Mouse (Mus musculus) intestine, embryonic 15.5 days (tissue): ENCODE data around the gene Hes6. TPM values are rescaled to one million over a fixed set of nuclear protein-coding genes. Genes with fewer than 3 reads are reported as not detected.

Experiments used
- ATAC-seq: fragments of 200-750 bp; cut with Nextera tagmentation; 2 replicates; pipeline ENCODE4 v1.8.0; 2017; ENCODE audit warnings: moderate TSS enrichment, moderate library complexity
- H3K27ac ChIP-seq: fragments of 300-500 bp; sonication (generic); 2 replicates; pipeline ENCODE4 v1.5.1; 2015; ENCODE audit warnings: mild to moderate bottlenecking, inconsistent platforms
- H3K27me3 ChIP-seq: fragments of 300-500 bp; sonication (generic); replicated peaks from 2 replicates; pipeline ENCODE4 v1.6.1; 2015; ENCODE audit warnings: inconsistent platforms
- H3K36me3 ChIP-seq: fragments of 300-500 bp; sonication (generic); 2 replicates; pipeline ENCODE4 v1.6.1; 2015; ENCODE audit warnings: inconsistent platforms
- H3K4me1 ChIP-seq: fragments of 300-500 bp; sonication (generic); replicated peaks from 2 replicates; pipeline ENCODE4 v1.6.1; 2015; ENCODE audit warnings: inconsistent platforms
- H3K4me2 ChIP-seq: fragments of 300-500 bp; sonication (generic); replicated peaks from 2 replicates; pipeline ENCODE4 v1.6.1; 2015; ENCODE audit warnings: mild to moderate bottlenecking, inconsistent platforms
- H3K4me3 ChIP-seq: fragments of 300-500 bp; sonication (generic); replicated peaks from 2 replicates; pipeline ENCODE4 v1.5.1; 2015; ENCODE audit warnings: inconsistent platforms
- H3K9ac ChIP-seq: fragments of 300-500 bp; sonication (generic); 2 replicates; pipeline ENCODE4 v1.6.1; 2015; ENCODE audit warnings: inconsistent platforms
- H3K9me3 ChIP-seq: fragments of 300-500 bp; sonication (generic); 2 replicates; pipeline ENCODE4 v1.6.1; 2016; ENCODE audit warnings: inconsistent platforms
- WGBS: fragments of 180-500 bp; shearing (Covaris S2); methylation state at CpG from one replicate; pipeline ENCODE4 v1.1.7; 2015; 5-methylcytosine and 5-hydroxymethylcytosine counted together
- polyA plus RNA-seq: library from polyadenylated mRNA; unstranded; fragments of >200 nt; fragmentation: Nextera tagmentation; extraction: Ambion mirVana; gene quantifications from 2 replicates; pipeline ENCODE4 v1.2.1, GENCODE M21; 2015

Gene Hes6
- polyA plus RNA-seq, 1 experiment from 2014 or later, result 94.0 TPM

GRCm38 (mm10) chr1:91381091-91381471 is 32.8 kb downstream of the Hes6 start:
- no peaks in the 10 kb centered on the region for H3K9me3 ChIP-seq
- WGBS, result 89% methylated on average over 4 of the region's 4 CpGs
- H3K4me2 ChIP-seq, result no peak overlapping the region
- 0 out of 2 replicates have a peak, but pooled peaks have one; percentile 40 for ATAC-seq
- no peak overlapping the region for H3K4me3 ChIP-seq
- no peaks in the 10 kb centered on the region for H3K4me1 ChIP-seq
- no peak overlapping the region for H3K9ac ChIP-seq
- peaks cover 62% of the 10 kb centered on the region for H3K36me3 ChIP-seq
- no peak overlapping the region for H3K27ac ChIP-seq
- H3K27me3 ChIP-seq, result no peaks in the 10 kb centered on the region

GRCm38 (mm10) chr1:91380453-91381090 is 33.3 kb downstream of the Hes6 start:
- Histone ChIP-seq H3K36me3 (peaks cover 67% of the 10 kb centered on the region), H3K27me3 (no peaks in the 10 kb centered on the region), H3K4me1 (no peaks in the 10 kb centered on the region), H3K27ac (no peak overlapping the region), H3K9ac (no peak overlapping the region), H3K4me3 (no peak overlapping the region), H3K9me3 (no peaks in the 10 kb centered on the region), H3K4me2 (no peak overlapping the region)
- WGBS, result 59% methylated on average over 7 of the region's 7 CpGs
- ATAC-seq, result peak; percentile 77

- WGBS, result 90% methylated on average over 6 of the region's 6 CpGs
- no peak overlapping the region for H3K4me2 ChIP-seq
- no peak overlapping the region for H3K4me3 ChIP-seq
- H3K36me3 ChIP-seq, result peaks cover 64% of the 10 kb centered on the region
- no peak overlapping the region for H3K9ac ChIP-seq
- no peaks in the 10 kb centered on the region for H3K27me3 ChIP-seq
- ATAC-seq, result no peak
- H3K27ac ChIP-seq, result no peak overlapping the region
- no peaks in the 10 kb centered on the region for H3K9me3 ChIP-seq
- peaks cover 14% of the 10 kb centered on the region for H3K4me1 ChIP-seq
Observed at GRCm38 (mm10) chr1:91373414-91373835, 40.4 kb downstream of the Hes6 start.

- Histone ChIP-seq H3K4me2 (peak overlapping the region; percentile 15), H3K4me3 (no peak overlapping the region), H3K9me3 (no peaks in the 10 kb centered on the region), H3K9ac (no peak overlapping the region), H3K27ac (peak overlapping the region; percentile 73), H3K4me1 (peaks cover 20% of the 10 kb centered on the region), H3K27me3 (no peaks in the 10 kb centered on the region), H3K36me3 (peaks cover 33% of the 10 kb centered on the region)
- ATAC-seq, result no peak
- WGBS, result 81% methylated on average over 23 of the region's 23 CpGs
Observed at GRCm38 (mm10) chr1:91370055-91370454, 43.8 kb downstream of the Hes6 start.

GRCm38 (mm10) chr1:91369408-91369807 is 44.4 kb downstream of the Hes6 start:
- no peak overlapping the region for H3K9ac ChIP-seq
- H3K27ac ChIP-seq, result peak overlapping the region; percentile 73
- H3K9me3 ChIP-seq, result no peaks in the 10 kb centered on the region
- H3K4me3 ChIP-seq, result no peak overlapping the region
- H3K4me2 ChIP-seq, result peak overlapping the region; percentile 15; the same call in 1 of the 2 replicates
- H3K36me3 ChIP-seq, result peaks cover 26% of the 10 kb centered on the region
- peak; percentile 79 for ATAC-seq
- H3K4me1 ChIP-seq, result peaks cover 20% of the 10 kb centered on the region
- 48% methylated on average over 4 of the region's 4 CpGs for WGBS
- H3K27me3 ChIP-seq, result no peaks in the 10 kb centered on the region

- H3K36me3 ChIP-seq, result peaks cover 15% of the 10 kb centered on the region
- peaks cover 20% of the 10 kb centered on the region for H3K4me1 ChIP-seq
- no peak overlapping the region for H3K9ac ChIP-seq
- no peak overlapping the region for H3K27ac ChIP-seq
- H3K4me3 ChIP-seq, result peak overlapping the region; percentile 59
- no peaks in the 10 kb centered on the region for H3K9me3 ChIP-seq
- H3K27me3 ChIP-seq, result no peaks in the 10 kb centered on the region
- ATAC-seq, result no peak
- 94% methylated on average over 3 of the region's 3 CpGs for WGBS
- peak overlapping the region; percentile 97 for H3K4me2 ChIP-seq
Observed at GRCm38 (mm10) chr1:91367295-91367694, 46.5 kb downstream of the Hes6 start.

- Histone ChIP-seq H3K36me3 (peaks cover 6% of the 10 kb centered on the region), H3K9me3 (no peaks in the 10 kb centered on the region), H3K9ac (peak within 1 kb of the TSS; percentile 76), H3K27ac (peak within 1 kb of the TSS; percentile 75), H3K4me2 (peak within 1 kb of the TSS; percentile 97), H3K4me3 (peak within 1 kb of the TSS; percentile 59), H3K27me3 (no peaks in the 10 kb centered on the region), H3K4me1 (peaks cover 20% of the 10 kb centered on the region)
- 1% methylated on average over 66 of the region's 68 CpGs for WGBS
- ATAC-seq, result peak; percentile 79
Observed at GRCm38 (mm10) chr1:91366215-91367108, 47.4 kb downstream of the Hes6 start, which contains the start of gene Erfe. Erfe (plus strand) TSS chr1:91366430.

- Histone ChIP-seq H3K27ac (no peak overlapping the region), H3K4me3 (peak overlapping the region; percentile 59), H3K36me3 (no peaks in the 10 kb centered on the region; the same call in 1 of the 2 replicates), H3K4me2 (peak overlapping the region; percentile 97), H3K4me1 (peaks cover 20% of the 10 kb centered on the region), H3K9ac (peak overlapping the region; percentile 76; the same call in 1 of the 2 replicates), H3K27me3 (no peaks in the 10 kb centered on the region), H3K9me3 (no peaks in the 10 kb centered on the region)
- WGBS, result 30% methylated on average over 8 of the region's 8 CpGs
- ATAC-seq, result no peak
Observed at GRCm38 (mm10) chr1:91365816-91366214, 48.0 kb downstream of the Hes6 start.

GRCm38 (mm10) chr1:91364822-91365644 is 48.8 kb downstream of the Hes6 start:
- Histone ChIP-seq H3K36me3 (no peaks in the 10 kb centered on the region), H3K9ac (no peak overlapping the region), H3K4me2 (no peak overlapping the region), H3K27me3 (no peaks in the 10 kb centered on the region), H3K4me1 (peaks cover 18% of the 10 kb centered on the region), H3K27ac (no peak overlapping the region), H3K9me3 (no peaks in the 10 kb centered on the region), H3K4me3 (no peak overlapping the region)
- ATAC-seq, result no peak
- WGBS, result 91% methylated on average over 16 of the region's 16 CpGs

- 71% methylated on average over 5 of the region's 5 CpGs for WGBS
- Histone ChIP-seq H3K4me1 (peaks cover 6% of the 10 kb centered on the region; the same call in 1 of the 2 replicates), H3K9ac (no peak overlapping the region)
Observed at GRCm38 (mm10) chr1:91362113-91362512, 51.7 kb downstream of the Hes6 start.

More at GRCm38 (mm10) chr1:91362113-91362512, 51.7 kb downstream of the Hes6 start:
- H3K4me2 ChIP-seq, result no peak overlapping the region
- no peaks in the 10 kb centered on the region for H3K9me3 ChIP-seq
- H3K36me3 ChIP-seq, result no peaks in the 10 kb centered on the region
- no peak overlapping the region for H3K27ac ChIP-seq
- ATAC-seq, result no peak
- H3K4me3 ChIP-seq, result no peak overlapping the region
- H3K27me3 ChIP-seq, result no peaks in the 10 kb centered on the region
